Mouse (Mus musculus): ENCODE measurements around the gene Mrpl54.
"Not testable (repeated sequence)": the region's sequence is repeated elsewhere in the genome, so short reads cannot be mapped to it uniquely, and the experiment has no call there.

Mrpl54 gene

GRCm38 (mm10) chr10:81221402-81222015 is 45.2 kb downstream of the Mrpl54 start:
- no peak for DNase-seq

GRCm38 (mm10) chr10:81217964-81218363 is 48.8 kb downstream of the Mrpl54 start:
- peak; percentile 52 to 79 for DNase-seq

GRCm38 (mm10) chr10:81217267-81217666 is 49.5 kb downstream of the Mrpl54 start:
- DNase-seq, result not testable (repeated sequence)

GRCm38 (mm10) chr10:81216810-81217209 is 49.9 kb downstream of the Mrpl54 start:
- no peak for DNase-seq

GRCm38 (mm10) chr10:81216260-81216659 is 50.5 kb downstream of the Mrpl54 start:
- DNase-seq, result no peak
